Mouse (Mus musculus) intestine, embryonic 16.5 days (tissue): ENCODE results near the gene Mon2. TPM values are rescaled to one million over a fixed set of nuclear protein-coding genes. Genes with fewer than 3 reads are reported as not detected.

Source experiments
- ATAC-seq: fragments of 200-750 bp; cut with Nextera tagmentation; 2 replicates; pipeline ENCODE4 v1.8.0; 2017; ENCODE audit warnings: moderate TSS enrichment, moderate library complexity
- H3K27ac ChIP-seq: fragments of 300-500 bp; sonication (generic); 2 replicates; pipeline ENCODE4 v1.5.1; 2014; ENCODE audit warnings: mild to moderate bottlenecking, low read length
- H3K27me3 ChIP-seq: fragments of 300-500 bp; sonication (generic); replicated peaks from 2 replicates; pipeline ENCODE4 v1.6.1; 2014; ENCODE audit warnings: low read length, control low read depth, mixed read lengths; ENCODE audit not compliant: control insufficient read depth, insufficient read depth
- H3K36me3 ChIP-seq: fragments of 300-500 bp; sonication (generic); 2 replicates; pipeline ENCODE4 v1.6.1; 2014; ENCODE audit warnings: low read length, control low read depth; ENCODE audit not compliant: control insufficient read depth, insufficient read depth
- H3K4me1 ChIP-seq: fragments of 300-500 bp; sonication (generic); 2 replicates; pipeline ENCODE4 v1.6.1; 2014; ENCODE audit warnings: low read length, control low read depth, mixed read lengths; ENCODE audit not compliant: control insufficient read depth, insufficient read depth
- H3K4me2 ChIP-seq: fragments of 300-500 bp; sonication (generic); 2 replicates; pipeline ENCODE4 v1.6.1; 2014; ENCODE audit warnings: low read depth, low read length, control low read depth
- H3K4me3 ChIP-seq: fragments of 300-500 bp; sonication (generic); 2 replicates; pipeline ENCODE4 v1.5.1; 2014; ENCODE audit warnings: mild to moderate bottlenecking, low read length
- H3K9ac ChIP-seq: fragments of 300-500 bp; sonication (generic); 2 replicates; pipeline ENCODE4 v1.6.1; 2014; ENCODE audit warnings: low read depth, low read length
- H3K9me3 ChIP-seq: fragments of 300-500 bp; sonication (generic); 2 replicates; pipeline ENCODE4 v1.6.1; 2016; ENCODE audit warnings: low read length, control low read depth; ENCODE audit not compliant: control insufficient read depth
- WGBS: fragments of 180-500 bp; shearing (Covaris S2); extraction: QIAGEN DNeasy Blood & Tissue Kit; methylation state at CpG from one replicate; pipeline ENCODE4 v1.1.7; 2014; 5-methylcytosine and 5-hydroxymethylcytosine counted together
- polyA plus RNA-seq: library from polyadenylated mRNA; unstranded; fragments of >200 nt; fragmentation: Nextera tagmentation; extraction: Ambion mirVana; gene quantifications from 2 replicates; pipeline ENCODE4 v1.2.1, GENCODE M21; 2015

The Mon2 gene
- polyA plus RNA-seq, 1 experiment from 2014 or later = 11.7 TPM

DNA sequence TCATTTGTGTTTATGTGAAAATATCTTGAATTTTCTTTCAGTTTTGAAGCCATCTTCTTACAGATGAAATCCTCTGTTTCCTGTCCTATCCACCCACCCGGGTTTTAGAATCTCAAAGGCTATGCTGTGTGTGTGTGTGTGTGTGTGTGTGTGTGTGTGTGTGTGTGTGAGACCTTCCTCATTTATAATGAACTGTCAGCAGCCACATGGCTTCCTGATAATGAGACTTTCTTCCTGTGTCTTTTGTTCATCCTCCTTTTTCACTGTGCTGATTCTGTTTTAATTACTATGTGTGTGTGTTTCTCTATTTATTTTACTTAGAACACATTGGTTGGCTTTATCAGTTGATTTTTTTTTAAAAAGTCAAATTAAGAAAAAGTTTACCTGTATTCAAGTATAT is 25.0 kb upstream of the Mon2 start:
- H3K27me3 ChIP-seq = no peaks in the 10 kb centered on the region
- no peaks in the 10 kb centered on the region for H3K4me1 ChIP-seq
- WGBS = 60% methylated on average over 1 of the region's 1 CpGs
- no peak overlapping the region for H3K4me3 ChIP-seq
- ATAC-seq = no peak
- no peak overlapping the region for H3K9ac ChIP-seq
- H3K4me2 ChIP-seq = no peak overlapping the region
- H3K9me3 ChIP-seq = no peaks in the 10 kb centered on the region
- no peaks in the 10 kb centered on the region for H3K36me3 ChIP-seq
- no peak overlapping the region for H3K27ac ChIP-seq

DNA sequence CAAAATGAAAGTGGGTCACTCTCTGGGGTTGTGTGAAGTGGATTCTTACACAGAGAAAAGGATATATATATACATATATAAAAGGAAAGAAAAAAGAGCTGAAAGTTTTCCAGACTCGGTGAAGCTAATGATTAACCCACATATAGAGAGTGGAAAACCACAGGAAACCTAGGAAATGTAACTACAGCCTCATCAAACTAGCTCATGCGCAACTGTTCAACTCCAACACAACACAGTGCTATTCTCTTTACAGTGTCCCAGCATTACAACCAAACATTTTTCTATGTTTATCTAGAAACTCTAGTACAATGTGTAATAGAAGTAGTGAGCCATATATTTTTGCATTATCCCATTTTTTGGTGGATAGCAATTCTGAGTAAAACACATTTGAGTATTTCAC is 24.3 kb upstream of the Mon2 start:
- H3K4me2 ChIP-seq = no peak overlapping the region
- no peak overlapping the region for H3K4me3 ChIP-seq
- ATAC-seq = no peak
- no peaks in the 10 kb centered on the region for H3K27me3 ChIP-seq
- no peak overlapping the region for H3K27ac ChIP-seq
- H3K9me3 ChIP-seq = no peaks in the 10 kb centered on the region
- H3K9ac ChIP-seq = no peak overlapping the region
- WGBS = 76% methylated on average over 2 of the region's 2 CpGs
- no peaks in the 10 kb centered on the region for H3K36me3 ChIP-seq
- H3K4me1 ChIP-seq = no peaks in the 10 kb centered on the region

DNA sequence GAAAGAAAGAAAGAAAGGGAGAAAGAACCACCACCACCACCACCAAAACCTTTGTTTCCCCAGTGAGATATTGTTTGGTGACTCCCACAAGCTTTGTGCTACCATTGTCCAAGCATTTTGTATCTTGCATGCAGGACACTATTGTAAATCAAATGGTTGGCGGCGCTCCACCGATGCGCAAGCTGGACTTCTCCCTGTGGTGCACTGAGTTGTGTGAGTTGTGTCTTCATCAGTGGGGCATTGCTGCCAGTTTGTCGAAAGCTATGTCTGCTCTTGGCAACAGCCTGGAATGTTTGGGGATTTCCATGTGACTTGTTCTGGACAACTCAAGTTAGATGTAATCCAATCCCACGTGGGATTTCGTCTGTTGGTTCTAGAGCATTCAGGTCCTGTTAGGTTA is 18.2 kb upstream of the Mon2 start:
- H3K9ac ChIP-seq = no peak overlapping the region
- no peaks in the 10 kb centered on the region for H3K36me3 ChIP-seq

GRCm38 (mm10) chr10:123092577-123092976 is 16.3 kb upstream of the Mon2 start:
- ATAC-seq = no peak
- Histone ChIP-seq H3K36me3 (no peaks in the 10 kb centered on the region), H3K4me2 (no peak overlapping the region), H3K9me3 (no peaks in the 10 kb centered on the region), H3K27me3 (no peaks in the 10 kb centered on the region), H3K27ac (no peak overlapping the region), H3K9ac (no peak overlapping the region), H3K4me1 (no peaks in the 10 kb centered on the region), H3K4me3 (no peak overlapping the region)
- 61% methylated on average over 3 of the region's 3 CpGs for WGBS

More for the DNA sequence above, 18.2 kb upstream of the Mon2 start:
- ATAC-seq = no peak
- no peaks in the 10 kb centered on the region for H3K4me1 ChIP-seq
- H3K4me3 ChIP-seq = no peak overlapping the region
- H3K9me3 ChIP-seq = no peaks in the 10 kb centered on the region
- no peaks in the 10 kb centered on the region for H3K27me3 ChIP-seq
- H3K4me2 ChIP-seq = no peak overlapping the region
- WGBS = 89% methylated on average over 7 of the region's 7 CpGs
- H3K27ac ChIP-seq = no peak overlapping the region

DNA sequence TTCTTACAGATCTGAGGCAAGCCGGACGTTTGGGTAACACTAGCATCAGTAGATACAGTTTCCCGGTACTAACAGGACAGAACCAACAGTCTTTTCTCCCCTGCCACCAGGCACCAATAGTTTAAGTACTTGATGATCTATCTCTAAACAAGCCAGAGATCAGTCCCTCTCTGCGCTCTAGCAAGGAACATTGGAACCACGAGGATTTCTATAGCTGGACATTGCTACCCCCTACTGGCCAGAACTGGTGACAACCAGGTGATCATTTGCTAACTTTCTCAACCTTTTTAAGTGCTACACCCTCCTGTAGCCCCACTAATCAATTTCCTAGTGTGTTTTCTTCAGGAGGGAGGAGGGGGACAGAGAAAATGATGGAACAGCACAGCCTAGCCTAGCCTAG is 15.4 kb upstream of the Mon2 start:
- Histone ChIP-seq H3K9me3 (no peaks in the 10 kb centered on the region), H3K4me1 (no peaks in the 10 kb centered on the region), H3K27me3 (no peaks in the 10 kb centered on the region), H3K36me3 (no peaks in the 10 kb centered on the region), H3K9ac (no peak overlapping the region), H3K27ac (no peak overlapping the region), H3K4me2 (no peak overlapping the region), H3K4me3 (no peak overlapping the region)
- 30% methylated on average over 5 of the region's 5 CpGs for WGBS
- ATAC-seq = peak; percentile 40; the same call in 1 of the 2 replicates

DNA sequence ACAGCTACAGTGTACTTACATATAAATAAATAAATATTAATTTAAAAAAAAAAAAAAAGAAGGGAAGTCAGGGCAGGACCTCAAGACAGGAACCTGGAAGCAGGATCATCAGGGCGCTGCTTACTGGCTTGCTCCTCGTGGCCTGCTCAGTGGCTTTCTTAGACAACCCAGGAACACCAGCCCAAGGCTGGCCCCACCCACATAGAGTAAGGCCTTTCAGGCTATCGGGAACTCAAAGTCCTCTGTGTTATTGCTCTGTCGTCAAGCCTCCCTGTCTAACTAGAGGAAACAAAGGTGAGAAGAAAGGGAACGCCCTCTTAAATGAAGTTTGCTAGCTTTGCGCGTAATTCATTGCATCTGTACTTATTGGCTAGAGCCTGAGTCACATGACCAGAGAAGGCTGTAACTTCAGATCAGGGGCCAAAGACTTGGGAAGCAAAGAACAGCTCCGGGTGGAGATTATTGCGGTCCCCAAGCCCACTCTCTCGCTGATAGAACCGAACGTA is 13.2 kb upstream of the Mon2 start:
- Histone ChIP-seq H3K9me3 (no peaks in the 10 kb centered on the region), H3K9ac (no peak overlapping the region), H3K36me3 (no peaks in the 10 kb centered on the region), H3K27me3 (no peaks in the 10 kb centered on the region), H3K27ac (no peak overlapping the region), H3K4me1 (no peaks in the 10 kb centered on the region), H3K4me2 (peak overlapping the region; percentile 26; the same call in 1 of the 2 replicates), H3K4me3 (no peak overlapping the region)
- WGBS = 70% methylated on average over 12 of the region's 12 CpGs
- peak; percentile 97 for ATAC-seq

DNA sequence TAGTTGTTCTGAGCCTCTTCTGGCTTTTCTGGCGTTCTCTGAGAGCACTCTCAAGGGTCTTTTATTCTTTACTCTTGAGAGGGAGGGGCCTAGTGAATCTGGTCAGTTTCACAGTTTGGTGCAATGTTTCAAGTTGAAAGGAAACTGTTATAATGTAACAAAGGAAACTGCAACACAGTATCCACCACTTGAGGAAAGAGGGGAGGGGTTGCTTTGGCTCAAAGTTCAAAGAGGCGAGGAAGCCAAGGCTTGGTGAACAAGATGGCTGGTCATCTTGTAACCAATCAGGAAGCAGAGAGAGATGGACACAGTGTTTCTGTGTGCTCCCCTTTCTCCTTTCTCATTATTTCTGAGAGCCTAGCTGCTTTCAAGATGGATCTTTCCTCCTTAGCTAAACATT is 10.5 kb upstream of the Mon2 start:
- no peak overlapping the region for H3K4me3 ChIP-seq
- no peak overlapping the region for H3K9ac ChIP-seq
- H3K27me3 ChIP-seq = no peaks in the 10 kb centered on the region
- no peaks in the 10 kb centered on the region for H3K9me3 ChIP-seq
- H3K4me2 ChIP-seq = no peak overlapping the region
- no peaks in the 10 kb centered on the region for H3K36me3 ChIP-seq
- ATAC-seq = no peak
- H3K4me1 ChIP-seq = no peaks in the 10 kb centered on the region
- WGBS = 71% methylated on average over 2 of the region's 2 CpGs
- no peak overlapping the region for H3K27ac ChIP-seq

DNA sequence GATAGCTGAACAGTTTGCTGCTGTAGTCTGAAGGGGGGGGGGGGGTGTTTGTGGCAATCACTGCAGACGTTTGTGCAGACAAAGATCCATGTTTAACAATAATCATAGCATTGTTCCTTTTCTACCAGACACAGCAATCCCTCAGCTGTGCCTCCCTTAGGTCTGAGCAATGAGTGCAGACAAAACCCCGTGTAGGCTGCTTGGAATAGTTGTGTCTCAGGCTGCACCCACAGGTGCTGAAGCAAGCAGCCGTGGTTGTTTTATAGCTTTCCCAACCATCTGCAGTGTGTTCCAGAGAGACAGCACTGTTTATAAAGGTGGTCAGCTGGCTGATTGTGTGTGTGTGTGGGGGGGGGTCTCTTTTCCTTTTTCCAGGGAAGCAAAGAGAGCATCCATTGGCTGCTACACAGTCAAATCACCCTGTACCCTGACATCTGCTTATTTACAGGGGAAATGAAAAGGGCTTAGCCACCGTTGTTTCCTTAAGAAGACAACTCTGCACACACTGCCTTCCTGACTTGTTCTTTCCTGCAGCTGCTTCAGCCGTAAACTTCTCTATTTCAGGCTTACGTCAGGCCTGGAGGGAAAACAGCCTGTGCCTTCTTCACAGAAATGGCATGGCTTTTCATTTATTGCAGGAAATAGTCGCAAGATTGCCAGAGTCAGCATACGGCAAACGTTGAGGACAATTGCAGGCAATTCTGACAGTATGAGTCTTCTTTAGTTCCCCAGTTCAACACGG is 8.8 kb upstream of the Mon2 start:
- no peak overlapping the region for H3K27ac ChIP-seq
- 26% methylated on average over 10 of the region's 10 CpGs for WGBS
- H3K27me3 ChIP-seq = no peaks in the 10 kb centered on the region
- ATAC-seq = peak; percentile 6; the same call in 1 of the 2 replicates
- H3K4me3 ChIP-seq = no peak overlapping the region
- H3K9ac ChIP-seq = no peak overlapping the region
- H3K9me3 ChIP-seq = no peaks in the 10 kb centered on the region
- H3K4me2 ChIP-seq = no peak overlapping the region
- H3K4me1 ChIP-seq = no peaks in the 10 kb centered on the region
- H3K36me3 ChIP-seq = no peaks in the 10 kb centered on the region

GRCm38 (mm10) chr10:123084307-123084706 is 8.0 kb upstream of the Mon2 start:
- 50% methylated on average over 9 of the region's 9 CpGs for WGBS
- no peaks in the 10 kb centered on the region for H3K27me3 ChIP-seq
- no peak overlapping the region for H3K27ac ChIP-seq
- no peak for ATAC-seq
- no peak overlapping the region for H3K9ac ChIP-seq
- H3K4me2 ChIP-seq = no peak overlapping the region
- H3K36me3 ChIP-seq = no peaks in the 10 kb centered on the region
- no peaks in the 10 kb centered on the region for H3K9me3 ChIP-seq
- no peak overlapping the region for H3K4me3 ChIP-seq
- H3K4me1 ChIP-seq = no peaks in the 10 kb centered on the region
